Mouse (Mus musculus) intestine, embryonic 14.5 days (tissue): ENCODE data around the gene Cntnap3. TPM values are rescaled to one million over a fixed set of nuclear protein-coding genes. Genes with fewer than 3 reads are reported as not detected.

Experiments used
- polyA plus RNA-seq: library from polyadenylated mRNA; unstranded; fragments of >200 nt; fragmentation: Nextera tagmentation; extraction: Ambion mirVana; gene quantifications from 2 replicates; pipeline ENCODE4 v1.2.1, GENCODE M21; 2014

Gene Cntnap3
- polyA plus RNA-seq, 1 experiment from 2014 or later, result 2.1 TPM

Other genes with a start within 250 kb of the Cntnap3 start
- not detected in 2 replicates for gene Spata31, start 13.5 kb upstream of the Cntnap3 start, polyA plus RNA-seq
- gene Spata31d1c, start 129.1 kb upstream of the Cntnap3 start, polyA plus RNA-seq, result not detected in 2 replicates
- not detected in 2 replicates for gene Prss47, start 148.8 kb upstream of the Cntnap3 start, polyA plus RNA-seq
- gene Mfsd14b, start 209.0 kb upstream of the Cntnap3 start, polyA plus RNA-seq, result 55.6 and 56.7 TPM in 2 replicates
- gene Olfr465-ps1, start 234.1 kb upstream of the Cntnap3 start, polyA plus RNA-seq, result not detected in 2 replicates
- not detected in 2 replicates for gene Olfr466, start 246.3 kb upstream of the Cntnap3 start, polyA plus RNA-seq